Mouse (Mus musculus) heart, embryonic 15.5 days (tissue): ENCODE results near the gene Gm15448. TPM values are rescaled to one million over a fixed set of nuclear protein-coding genes. Genes with fewer than 3 reads are reported as not detected.
"Not testable (repeated sequence)": the region's sequence is repeated elsewhere in the genome, so short reads cannot be mapped to it uniquely, and the experiment has no call there.

ENCODE experiments used
- ATAC-seq: fragments of 200-750 bp; cut with Nextera tagmentation; replicated peaks from 2 replicates; pipeline ENCODE4 v1.8.0; 2017; ENCODE audit warnings: low read depth, moderate TSS enrichment; ENCODE audit not compliant: insufficient number of reproducible peaks, insufficient read depth, low FRiP score
- H3K27ac ChIP-seq: fragments of 300-500 bp; sonication (generic); 2 replicates; pipeline ENCODE4 v1.5.1; 2015; ENCODE audit warnings: mild to moderate bottlenecking, inconsistent platforms
- H3K27me3 ChIP-seq: fragments of 300-500 bp; sonication (generic); 2 replicates; pipeline ENCODE4 v1.6.1; 2015; ENCODE audit warnings: inconsistent platforms
- H3K36me3 ChIP-seq: fragments of 300-500 bp; sonication (generic); 2 replicates; pipeline ENCODE4 v1.6.1; 2015; ENCODE audit warnings: mild to moderate bottlenecking, inconsistent platforms
- H3K4me1 ChIP-seq: fragments of 300-500 bp; sonication (generic); replicated peaks from 2 replicates; pipeline ENCODE4 v1.6.1; 2015; ENCODE audit warnings: inconsistent platforms
- H3K4me2 ChIP-seq: fragments of 300-500 bp; sonication (generic); 2 replicates; pipeline ENCODE4 v1.6.1; 2015; ENCODE audit warnings: inconsistent platforms, mild to moderate bottlenecking, moderate library complexity
- H3K4me3 ChIP-seq: fragments of 300-500 bp; sonication (generic); 2 replicates; pipeline ENCODE4 v1.5.1; 2015; ENCODE audit warnings: mild to moderate bottlenecking, inconsistent platforms
- H3K9ac ChIP-seq: fragments of 300-500 bp; sonication (generic); 2 replicates; pipeline ENCODE4 v1.6.1; 2015; ENCODE audit warnings: mild to moderate bottlenecking, inconsistent platforms
- H3K9me3 ChIP-seq: fragments of 300-500 bp; sonication (generic); replicated peaks from 2 replicates; pipeline ENCODE4 v1.6.1; 2016; ENCODE audit warnings: inconsistent platforms
- WGBS: fragments of 180-500 bp; shearing (Covaris S2); methylation state at CpG from one replicate; pipeline ENCODE4 v1.1.7; 2015; ENCODE audit warnings: mixed read lengths; 5-methylcytosine and 5-hydroxymethylcytosine counted together
- polyA plus RNA-seq: library from polyadenylated mRNA; unstranded; fragments of >200 nt; fragmentation: Nextera tagmentation; extraction: Ambion mirVana; gene quantifications from 2 replicates; pipeline ENCODE4 v1.2.1, GENCODE M21; 2015

Gm15448 gene
- not detected in 2 replicates for polyA plus RNA-seq

GRCm38 (mm10) chr7:3825599-3825998, at the start of gene Gm15448:
Gm15448 (minus strand) TSS chr7:3825687.
- H3K4me2 ChIP-seq, H3K4me3 ChIP-seq, H3K9ac ChIP-seq, H3K9me3 ChIP-seq, H3K4me1 ChIP-seq, H3K27ac ChIP-seq, H3K27me3 ChIP-seq, ATAC-seq, H3K36me3 ChIP-seq: not testable (repeated sequence)
- WGBS: 33% methylated on average over 1 of the region's 3 CpGs

- not testable (repeated sequence) for H3K9me3 ChIP-seq, H3K4me2 ChIP-seq, H3K4me1 ChIP-seq, H3K9ac ChIP-seq, H3K36me3 ChIP-seq, H3K27ac ChIP-seq, ATAC-seq, H3K4me3 ChIP-seq, H3K27me3 ChIP-seq
- no CpG with 5 or more reads among the region's 1 CpGs for WGBS
Observed at GRCm38 (mm10) chr7:3875032-3875431, 49.5 kb upstream of the Gm15448 start.

GRCm38 (mm10) chr7:3844951-3845350, 19.5 kb upstream of the Gm15448 start, which contains the start of gene Pira2:
Pira2 (minus strand) TSS chr7:3845051.
- not testable (repeated sequence) for H3K9me3 ChIP-seq, H3K9ac ChIP-seq, H3K4me1 ChIP-seq, ATAC-seq, H3K27me3 ChIP-seq, H3K36me3 ChIP-seq, H3K4me2 ChIP-seq, H3K27ac ChIP-seq, H3K4me3 ChIP-seq
- WGBS: no CpG with 5 or more reads among the region's 2 CpGs

GRCm38 (mm10) chr7:3837854-3838253, 12.4 kb upstream of the Gm15448 start:
- no CpG with 5 or more reads among the region's 1 CpGs for WGBS
- H3K4me2 ChIP-seq, H3K27me3 ChIP-seq, ATAC-seq, H3K9me3 ChIP-seq, H3K27ac ChIP-seq, H3K4me3 ChIP-seq, H3K9ac ChIP-seq, H3K4me1 ChIP-seq, H3K36me3 ChIP-seq: not testable (repeated sequence)

GRCm38 (mm10) chr7:3830633-3831032, 5.1 kb upstream of the Gm15448 start:
- ATAC-seq, H3K9me3 ChIP-seq, H3K27ac ChIP-seq, H3K4me2 ChIP-seq, H3K36me3 ChIP-seq, H3K9ac ChIP-seq, H3K27me3 ChIP-seq, H3K4me1 ChIP-seq, H3K4me3 ChIP-seq: not testable (repeated sequence)

- not testable (repeated sequence) for H3K4me2 ChIP-seq, H3K4me3 ChIP-seq, H3K27me3 ChIP-seq, H3K36me3 ChIP-seq, ATAC-seq, H3K4me1 ChIP-seq, H3K9me3 ChIP-seq, H3K9ac ChIP-seq, H3K27ac ChIP-seq
Observed at GRCm38 (mm10) chr7:3811912-3812311, 13.6 kb downstream of the Gm15448 start.

- not testable (repeated sequence) for H3K4me1 ChIP-seq, H3K4me3 ChIP-seq, H3K36me3 ChIP-seq, H3K9me3 ChIP-seq, ATAC-seq, H3K4me2 ChIP-seq, H3K27ac ChIP-seq, H3K27me3 ChIP-seq, H3K9ac ChIP-seq
- WGBS: 68% methylated on average over 4 of the region's 4 CpGs
Observed at GRCm38 (mm10) chr7:3802935-3803334, 22.6 kb downstream of the Gm15448 start.

- H3K9ac ChIP-seq, H3K9me3 ChIP-seq, ATAC-seq, H3K36me3 ChIP-seq, H3K4me1 ChIP-seq, H3K4me2 ChIP-seq, H3K27ac ChIP-seq, H3K4me3 ChIP-seq, H3K27me3 ChIP-seq: not testable (repeated sequence)
- WGBS: 54% methylated on average over 3 of the region's 3 CpGs
Observed at GRCm38 (mm10) chr7:3799940-3800339, 25.5 kb downstream of the Gm15448 start.

GRCm38 (mm10) chr7:3796286-3796685, 29.2 kb downstream of the Gm15448 start:
- not testable (repeated sequence) for H3K4me2 ChIP-seq, H3K9me3 ChIP-seq, H3K36me3 ChIP-seq, H3K4me3 ChIP-seq, H3K27ac ChIP-seq, ATAC-seq, H3K4me1 ChIP-seq, H3K27me3 ChIP-seq, H3K9ac ChIP-seq

Other genes starting within 250 kb of the Gm15448 start
- gene Oscar, start 209.5 kb downstream of the Gm15448 start, polyA plus RNA-seq: 0.18 TPM in 1 of 2 replicates, not detected in the other
- gene Ndufa3, start 208.3 kb downstream of the Gm15448 start, polyA plus RNA-seq: 670 and 765 TPM in 2 replicates
- gene Tfpt, start 195.8 kb downstream of the Gm15448 start, polyA plus RNA-seq: 14.2 and 18.6 TPM in 2 replicates
- 50.2 and 64.3 TPM in 2 replicates for gene Prpf31, start 195.7 kb downstream of the Gm15448 start, polyA plus RNA-seq
- 26.2 and 34.7 TPM in 2 replicates for gene Cnot3, start 180.4 kb downstream of the Gm15448 start, polyA plus RNA-seq
- gene Leng1, start 159.8 kb downstream of the Gm15448 start, polyA plus RNA-seq: 17.4 and 19.8 TPM in 2 replicates
- gene Tmc4, start 148.1 kb downstream of the Gm15448 start, polyA plus RNA-seq: 4.1 and 7.8 TPM in 2 replicates
- gene Tsen34, start 132.8 kb downstream of the Gm15448 start, polyA plus RNA-seq: 198 and 226 TPM in 2 replicates
- gene Mboat7, start 132.2 kb downstream of the Gm15448 start, polyA plus RNA-seq: 30.1 and 44.1 TPM in 2 replicates
- gene Rps9, start 121.7 kb downstream of the Gm15448 start, polyA plus RNA-seq: 826 and 843 TPM in 2 replicates
- 0.86 and 1.2 TPM in 2 replicates for gene Pirb, start 105.3 kb downstream of the Gm15448 start, polyA plus RNA-seq
- gene Pira2, start 19.4 kb upstream of the Gm15448 start, polyA plus RNA-seq: 0.08 and 0.38 TPM in 2 replicates
- gene Gm14548, start 72.4 kb upstream of the Gm15448 start, polyA plus RNA-seq: 0.44 TPM in 1 of 2 replicates, not detected in the other
- 0.10 and 0.16 TPM in 2 replicates for gene Lilra6, start 89.8 kb upstream of the Gm15448 start, polyA plus RNA-seq
- gene Lair1, start 237.5 kb upstream of the Gm15448 start, polyA plus RNA-seq: 1.3 and 2.2 TPM in 2 replicates